Mouse (Mus musculus) Patski (cell line): Measurements from ENCODE around the gene Coq5. TPM values are rescaled to one million over a fixed set of nuclear protein-coding genes. Genes with fewer than 3 reads are reported as not detected.

Experiments used
- ATAC-seq: fragments of 100-300 bp; one replicate; pipeline ENCODE4 v1.8.0; 2021
- CTCF ChIA-PET: fragments of 350-600 bp; sonication (Branson Sonifier 250); formaldehyde crosslinking; loops from one replicate; lab custom pipeline; 2022; ENCODE audit warnings: inconsistent platforms; lab: Charles Lee
- POLR2A ChIA-PET: fragments of 350-600 bp; sonication (Branson Sonifier 250); formaldehyde crosslinking; loops from one replicate; lab custom pipeline; 2022; ENCODE audit warnings: antibody characterized with exemption, inconsistent platforms; lab: Charles Lee
- DNase-seq: peaks from one replicate; pipeline ENCODE4 v3.0.0-alpha.2; 2011; ENCODE audit warnings: low read depth, low spot score
- H3K27me3 ChIP-seq: fragments of 371-371 bp; one replicate; pipeline ENCODE4 v1.5.1; 2021
- CTCF ChIP-seq: fragments of 100-300 bp; IDR thresholded peaks from one replicate; pipeline ENCODE4 v1.5.1; 2021
- in situ Hi-C: fragments of 300-500 bp; cut with MboI; formaldehyde crosslinking; loops from 3 replicates; pipeline ENCODE4 v1.11.1; 2018; ENCODE audit warnings: low pct_unique_long_range_greater_than_20kb, mixed read lengths
- polyA plus RNA-seq: library from polyadenylated mRNA; unstranded; gene quantifications from one replicate; pipeline ENCODE4 v1.2.3, GENCODE M21; 2021

The Coq5 gene
- polyA plus RNA-seq, 1 experiment from 2014 or later, result 49.9 TPM

DNA sequence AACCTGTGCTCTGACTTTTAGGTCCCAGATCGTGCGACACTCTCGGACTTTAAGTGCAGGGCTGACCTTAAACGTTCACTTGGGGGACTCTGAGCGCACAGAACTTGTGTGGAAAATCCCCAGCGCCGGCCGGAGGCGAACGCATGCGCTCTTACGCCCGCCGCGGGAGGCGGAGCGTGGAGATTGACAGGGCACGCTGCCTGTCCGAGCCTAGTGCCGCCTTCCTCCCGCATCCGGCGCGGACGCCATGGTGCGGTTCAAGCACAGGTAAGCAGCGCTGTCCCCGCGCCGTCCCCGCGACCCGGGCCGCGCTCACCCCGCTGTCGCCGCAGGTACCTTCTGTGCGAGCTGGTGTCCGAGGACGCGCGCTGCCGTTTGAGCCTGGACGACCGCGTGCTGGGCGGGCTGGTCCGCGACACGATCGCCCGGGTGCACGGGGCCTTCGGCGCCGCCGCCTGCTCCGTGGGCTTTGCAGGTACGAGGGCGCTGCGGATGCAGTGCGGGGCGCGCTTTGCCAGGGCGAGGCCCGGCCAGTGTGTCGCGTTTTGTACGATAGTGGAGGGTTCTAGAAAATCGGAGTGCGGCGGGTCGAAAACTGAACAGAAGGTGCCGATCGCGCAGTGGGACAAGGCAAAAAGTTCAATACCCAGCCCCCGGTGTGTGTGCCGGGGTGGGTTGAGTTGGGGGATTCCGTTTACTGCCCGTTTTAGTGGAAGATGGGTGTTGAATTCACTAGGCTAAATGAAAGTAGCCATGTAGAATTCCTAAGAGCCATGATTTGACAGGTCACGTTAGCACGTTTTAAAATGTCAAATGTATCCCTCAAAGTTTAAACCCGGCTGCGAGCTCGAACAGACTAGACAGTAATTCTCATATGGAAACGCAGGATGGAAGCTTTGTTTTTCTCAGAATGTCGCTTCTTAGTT is 41.4 kb upstream of the Coq5 start:
- DNase-seq (peak; percentile 54), ATAC-seq (peak; percentile 87)
- in situ Hi-C loops, result loop anchor here (5.0 kb wide), 4 partner anchors 51 to 261 kb away; partner anchors contain the start of gene Srsf9
- TF ChIP-seq CTCF, result no peak
- H3K27me3 ChIP-seq, result no peaks in the 10 kb centered on the region
- ChIA-PET CTCF (no interaction called here), POLR2A (interaction anchor here (0.6 to 1.1 kb wide), 5 partner anchors 34 to 755 kb away, joined by 3 to 5 read pairs (median 3); partner anchors contain the start of gene Rnf10)

DNA sequence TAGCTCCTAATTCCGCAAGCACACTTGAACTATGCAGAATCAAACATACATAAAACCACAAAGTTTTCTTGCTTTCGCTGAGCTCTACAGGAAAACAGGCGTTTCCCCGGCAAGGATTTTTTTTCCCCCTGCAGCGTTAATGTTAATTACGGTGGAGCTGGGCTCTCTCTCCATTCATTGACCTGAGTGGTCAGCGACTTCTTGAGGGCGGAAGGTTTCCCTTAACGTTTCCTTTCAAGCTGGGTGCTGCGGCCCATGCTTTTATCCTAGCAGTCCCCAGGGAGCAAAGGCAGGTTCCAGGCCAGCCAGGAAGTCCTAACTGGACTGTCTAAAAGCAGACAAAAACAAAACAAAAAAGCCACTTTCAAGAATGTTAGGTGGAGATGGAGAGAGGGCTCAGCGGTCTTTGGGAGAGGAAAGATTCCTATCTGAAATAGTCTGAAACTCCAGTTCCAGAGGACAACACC is 40.7 kb upstream of the Coq5 start:
- POLR2A ChIA-PET, result interaction anchor here (0.6 to 1.1 kb wide), 4 partner anchors 35 to 755 kb away, joined by 3 to 4 read pairs (median 3); no protein-coding TSS in a partner anchor
- CTCF ChIA-PET, result no interaction called here
- H3K27me3 ChIP-seq, result no peaks in the 10 kb centered on the region
- in situ Hi-C loops, result loop anchor here (5.0 kb wide), 4 partner anchors 51 to 261 kb away; partner anchors contain the start of gene Srsf9
- DNase-seq, result no peak
- no peak for TF ChIP-seq CTCF
- ATAC-seq, result no peak

DNA sequence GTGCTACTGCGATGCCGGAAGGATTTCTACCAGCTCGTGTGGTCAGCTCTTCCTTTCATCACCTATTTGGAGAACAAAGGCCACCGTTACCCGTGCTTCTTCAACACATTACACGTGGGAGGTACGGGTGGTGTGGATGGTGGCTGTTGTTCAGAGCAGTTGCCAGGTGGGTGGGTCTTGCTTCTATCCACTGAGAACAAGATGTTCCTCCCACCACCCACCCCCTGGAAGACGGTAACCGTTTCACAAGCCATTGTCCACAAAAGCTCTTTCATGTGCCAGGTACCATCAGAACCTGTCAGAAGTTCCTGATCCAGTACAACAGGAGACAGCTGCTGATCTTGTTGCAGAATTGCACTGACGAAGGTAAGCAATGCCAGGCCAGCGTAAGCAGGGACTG is 39.3 kb upstream of the Coq5 start:
- CTCF ChIA-PET, result interaction anchor here (0.7 to 1.3 kb wide), 3 partner anchors 9 to 80 kb away, joined by 3 read pairs; no protein-coding TSS in a partner anchor

DNA sequence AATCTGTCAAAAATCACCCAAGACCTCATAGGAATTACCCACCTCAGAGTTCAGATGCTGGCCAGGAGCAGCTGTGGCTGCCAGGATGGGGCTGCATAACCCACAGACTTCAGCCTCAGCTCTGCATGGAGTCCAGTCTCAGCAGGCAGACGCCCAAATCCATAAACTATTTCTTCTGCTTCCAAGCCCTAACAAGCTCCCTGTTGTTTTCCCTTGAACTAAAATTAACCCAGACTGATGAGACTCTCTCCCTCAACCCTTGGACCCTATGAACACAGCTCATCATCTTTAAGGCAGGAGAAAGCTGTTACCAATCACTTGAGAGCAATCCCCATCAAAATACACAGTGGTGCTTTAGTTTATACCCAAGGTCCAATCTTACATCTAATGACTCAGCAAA is 24.0 kb upstream of the Coq5 start:
- no peak for TF ChIP-seq CTCF
- no peak for ATAC-seq
- POLR2A ChIA-PET, result interaction anchor here (1.0 kb wide), 1 partner anchor 10 kb away, joined by 3 read pairs; no protein-coding TSS in a partner anchor

More for the DNA sequence above, 39.3 kb upstream of the Coq5 start:
- ATAC-seq, result no peak
- in situ Hi-C loops, result no loop called here
- POLR2A ChIA-PET, result interaction anchor here (0.9 kb wide), 1 partner anchor 71 kb away, joined by 3 read pairs; no protein-coding TSS in a partner anchor
- TF ChIP-seq CTCF, result no peak
- no peak for DNase-seq
- no peaks in the 10 kb centered on the region for H3K27me3 ChIP-seq

DNA sequence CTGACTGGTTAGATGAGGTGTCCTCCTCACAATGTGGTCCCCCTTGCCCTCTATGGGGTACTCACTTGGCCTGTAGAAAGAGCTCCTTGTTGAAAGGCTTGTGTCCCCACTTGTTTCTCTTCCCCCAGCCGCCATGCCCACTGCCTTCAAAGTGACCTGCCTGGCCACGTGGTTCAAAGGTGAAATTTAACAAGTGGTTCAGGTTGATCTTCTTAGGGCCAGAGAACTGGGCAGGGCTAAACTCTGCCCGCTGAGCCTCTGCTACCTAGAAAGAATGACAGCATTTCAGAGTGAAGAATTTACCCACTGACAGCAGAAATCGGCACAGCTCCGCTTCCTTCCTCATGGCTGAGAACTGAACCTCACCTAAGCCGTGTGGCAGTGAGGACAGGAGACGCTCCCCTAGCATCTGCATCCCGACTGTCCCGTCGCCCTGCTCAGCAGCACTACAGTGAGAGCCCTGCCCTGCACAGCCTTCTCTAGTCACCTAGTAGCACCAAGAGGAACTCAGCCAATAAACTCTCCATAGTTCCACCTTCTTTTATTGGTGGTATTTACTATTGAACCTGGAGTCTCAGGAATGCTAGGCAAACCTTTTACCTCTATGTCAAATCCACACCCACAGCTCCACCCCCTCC is 22.4 kb upstream of the Coq5 start:
- no peaks in the 10 kb centered on the region for H3K27me3 ChIP-seq
- ChIA-PET POLR2A (no interaction called here), CTCF (no interaction called here)
- TF ChIP-seq CTCF, result no peak
- no peak for DNase-seq
- ATAC-seq, result no peak
- in situ Hi-C loops, result no loop called here

More for the DNA sequence above, 24.0 kb upstream of the Coq5 start:
- DNase-seq, result no peak
- in situ Hi-C loops, result no loop called here
- CTCF ChIA-PET, result interaction anchor here (0.9 to 1.4 kb wide), 3 partner anchors 16 to 64 kb away, joined by 3 to 5 read pairs (median 3); partner anchors contain the start of gene Pop5
- H3K27me3 ChIP-seq, result no peaks in the 10 kb centered on the region

DNA sequence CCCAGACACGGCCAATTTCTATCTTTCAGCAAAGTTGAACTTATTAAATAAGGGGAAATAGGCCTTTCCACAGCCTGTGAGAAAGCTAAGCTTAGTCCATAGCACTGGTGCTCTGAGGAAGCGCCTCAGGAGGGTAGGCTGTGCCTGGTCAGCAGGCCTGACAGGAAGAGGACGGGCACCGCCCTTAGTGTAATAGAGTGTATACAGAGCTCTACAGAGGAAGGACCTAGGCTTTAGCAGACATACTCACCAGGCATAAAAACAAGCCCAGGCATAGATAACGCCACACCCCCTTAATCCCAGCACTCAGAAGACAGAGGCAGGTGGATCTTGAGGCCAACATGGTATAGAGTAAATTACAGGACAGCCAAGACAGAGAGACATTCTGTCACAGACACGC is 19.1 kb upstream of the Coq5 start:
- POLR2A ChIA-PET, result interaction anchor here (0.7 to 1.3 kb wide), 2 partner anchors 11 to 41 kb away, joined by 3 to 4 read pairs; partner anchors contain the start of gene Dynll1
- no peak for DNase-seq
- in situ Hi-C loops, result no loop called here
- TF ChIP-seq CTCF, result no peak
- no peak for ATAC-seq
- CTCF ChIA-PET, result interaction anchor here (1.5 kb wide), 1 partner anchor 11 kb away, joined by 4 read pairs; no protein-coding TSS in a partner anchor
- H3K27me3 ChIP-seq, result no peaks in the 10 kb centered on the region

DNA sequence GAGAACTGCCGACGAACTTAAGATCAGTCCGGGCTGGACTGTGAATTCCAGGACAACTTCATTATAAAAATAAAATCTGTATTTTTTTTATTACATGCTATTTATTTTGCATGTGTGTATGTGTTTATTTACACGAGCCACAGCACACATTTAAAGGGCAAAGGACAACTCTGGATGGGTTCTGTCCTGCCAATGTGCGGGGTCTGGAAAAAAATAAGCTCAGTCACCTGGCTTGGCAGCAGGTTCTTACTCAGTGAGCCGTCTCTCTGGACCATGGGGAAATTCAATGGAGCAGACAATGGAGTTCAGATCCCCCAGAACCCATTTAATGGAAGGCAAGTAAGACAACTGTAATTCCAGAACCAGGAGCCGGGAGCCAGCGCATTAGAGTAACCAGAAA is 18.3 kb upstream of the Coq5 start:
- no peaks in the 10 kb centered on the region for H3K27me3 ChIP-seq
- in situ Hi-C loops, result no loop called here
- CTCF ChIA-PET, result interaction anchor here (1.5 kb wide), 1 partner anchor 12 kb away, joined by 4 read pairs; no protein-coding TSS in a partner anchor
- DNase-seq (no peak), ATAC-seq (no peak)
- POLR2A ChIA-PET, result no interaction called here
- no peak for TF ChIP-seq CTCF

DNA sequence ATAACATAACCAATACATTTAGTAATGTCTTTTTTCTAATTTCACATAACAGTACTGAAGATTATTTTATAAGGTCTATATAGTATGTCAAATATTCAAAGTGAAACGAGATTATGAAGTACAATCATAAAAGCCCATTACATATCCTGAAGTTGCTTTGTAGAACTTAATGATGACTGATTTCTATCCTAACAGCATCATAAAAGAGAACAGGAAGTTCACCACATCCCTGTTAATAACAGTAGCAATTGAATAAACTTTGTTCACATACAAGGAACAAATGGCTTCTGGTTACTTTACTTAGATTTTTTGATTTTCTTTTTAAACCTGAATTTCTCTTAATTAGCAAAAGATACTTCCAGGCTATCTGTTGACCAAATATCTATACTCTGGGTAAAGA is 17.6 kb upstream of the Coq5 start:
- ATAC-seq, result no peak
- in situ Hi-C loops, result no loop called here
- H3K27me3 ChIP-seq, result no peaks in the 10 kb centered on the region
- ChIA-PET CTCF (no interaction called here), POLR2A (no interaction called here)
- no peak for TF ChIP-seq CTCF
- no peak for DNase-seq

DNA sequence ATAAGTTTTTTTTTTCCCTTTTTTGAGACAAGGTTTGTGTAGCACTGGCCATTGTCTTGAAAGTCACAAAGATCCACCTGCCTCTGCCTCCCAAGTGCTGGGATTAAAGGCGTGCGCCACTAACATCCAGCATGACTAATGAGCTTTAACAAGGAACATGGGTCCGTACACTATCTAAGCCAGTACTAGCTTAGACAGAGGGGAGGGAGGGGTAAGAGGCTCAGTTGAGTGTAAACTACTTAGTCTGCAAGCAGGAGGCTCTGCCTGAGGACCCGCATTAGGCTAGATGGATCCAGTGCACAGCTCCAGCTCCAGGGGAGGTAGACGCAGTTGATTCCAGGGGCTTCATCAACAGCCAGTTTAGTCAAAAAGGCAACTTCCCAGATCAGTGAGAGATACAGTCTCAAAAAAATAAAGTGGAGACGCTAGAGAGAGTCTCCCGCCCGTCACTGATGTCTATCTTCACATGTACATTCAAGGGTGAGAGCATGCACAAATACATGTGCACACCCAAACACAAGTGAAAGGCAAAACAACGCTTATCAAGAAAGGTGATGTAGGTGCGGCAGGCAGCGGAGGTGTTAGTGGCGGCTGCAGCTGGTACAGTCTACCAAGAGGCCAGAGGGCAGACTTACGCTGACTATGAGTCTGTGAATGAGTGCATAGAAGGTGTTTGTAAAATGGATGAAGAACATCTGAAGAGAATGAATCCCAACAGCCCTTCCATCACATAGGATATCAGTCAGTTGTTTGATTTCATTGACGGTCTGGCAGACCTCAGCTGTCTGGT is 16.8 kb upstream of the Coq5 start:
- no peak for TF ChIP-seq CTCF
- CTCF ChIA-PET, result no interaction called here
- no peaks in the 10 kb centered on the region for H3K27me3 ChIP-seq
- POLR2A ChIA-PET, result no interaction called here
- in situ Hi-C loops, result no loop called here
- no peak for DNase-seq
- ATAC-seq, result no peak
